Mouse (Mus musculus) erythroblast, embryonic 14.5 days (primary cell): Measurements from ENCODE around the gene S100pbp. TPM values are rescaled to one million over a fixed set of nuclear protein-coding genes. Genes with fewer than 3 reads are reported as not detected.

Source experiments
- H3K27me3 ChIP-seq: 2 replicates; pipeline ENCODE4 v1.6.1; 2012; ENCODE audit warnings: inconsistent platforms; ENCODE audit not compliant: control insufficient read depth
- H3K36me3 ChIP-seq: 2 replicates; pipeline ENCODE4 v1.6.1; 2012; ENCODE audit warnings: mild to moderate bottlenecking, inconsistent platforms; ENCODE audit not compliant: control insufficient read depth
- H3K4me1 ChIP-seq: 2 replicates; pipeline ENCODE4 v1.6.1; 2012; ENCODE audit warnings: inconsistent platforms; ENCODE audit not compliant: control insufficient read depth
- H3K4me3 ChIP-seq: replicated peaks from 2 replicates; pipeline ENCODE3; 2012; ENCODE audit warnings: moderate library complexity, mild to moderate bottlenecking, inconsistent platforms
- H3K9me3 ChIP-seq: 2 replicates; pipeline ENCODE4 v1.6.1; 2012; ENCODE audit warnings: low read length, inconsistent platforms, mixed read lengths; ENCODE audit not compliant: control insufficient read depth
- GATA1 ChIP-seq: IDR thresholded peaks from 2 replicates; pipeline ENCODE4 v1.6.1; 2012; ENCODE audit warnings: low read length, inconsistent platforms, mixed read lengths
- TAL1 ChIP-seq: IDR thresholded peaks from 3 replicates; pipeline ENCODE4 v1.6.1; 2012; ENCODE audit warnings: low read length, inconsistent platforms, mixed read lengths
- polyA plus RNA-seq: library from polyadenylated mRNA; stranded (reverse); fragments of >175 nt; gene quantifications from 2 replicates; pipeline ENCODE4 v1.2.3, GENCODE M21; 2012

The S100pbp gene
- polyA plus RNA-seq, 1 experiment: 0.19 TPM

DNA sequence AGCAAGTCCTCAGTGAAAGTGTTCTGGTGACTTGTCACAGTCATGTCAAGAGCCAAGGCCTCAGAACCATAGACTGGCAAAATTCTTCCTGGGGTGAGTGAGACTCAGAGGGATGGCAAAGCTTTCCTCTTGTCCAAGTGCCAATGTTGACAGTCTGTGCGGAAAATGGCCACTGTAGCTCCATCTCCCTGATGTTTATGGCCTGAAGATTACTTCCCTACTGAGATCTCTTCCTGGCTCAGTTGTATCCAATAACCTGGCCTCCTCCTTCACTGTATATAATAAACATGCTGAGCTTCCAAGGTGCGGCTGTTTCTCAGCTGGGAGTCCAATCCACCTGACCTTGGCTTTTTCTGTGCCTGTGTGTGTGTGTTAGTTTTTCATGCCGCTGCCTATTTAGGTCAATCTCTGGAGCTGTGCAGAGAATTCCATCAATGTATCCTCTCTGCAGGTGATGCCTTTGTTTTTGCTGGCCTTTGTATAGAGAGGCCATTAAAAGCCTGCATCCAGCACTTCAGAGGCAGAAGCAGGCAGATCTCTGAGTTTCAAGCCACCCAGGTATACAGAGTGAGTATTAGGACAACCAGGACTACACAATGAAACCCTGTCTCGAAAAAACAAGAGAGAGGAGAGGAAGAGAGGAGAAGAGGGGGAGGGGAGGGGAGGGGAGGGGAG, 27.8 kb downstream of the S100pbp start:
- H3K9me3 ChIP-seq: no peaks in the 10 kb centered on the region; the same call in 1 of the 2 replicates
- H3K27me3 ChIP-seq: no peaks in the 10 kb centered on the region
- no peak overlapping the region for H3K4me3 ChIP-seq
- no peak for TF ChIP-seq GATA1
- no peak for TF ChIP-seq TAL1
- H3K36me3 ChIP-seq: peaks cover 48% of the 10 kb centered on the region
- H3K4me1 ChIP-seq: peaks cover 21% of the 10 kb centered on the region

DNA sequence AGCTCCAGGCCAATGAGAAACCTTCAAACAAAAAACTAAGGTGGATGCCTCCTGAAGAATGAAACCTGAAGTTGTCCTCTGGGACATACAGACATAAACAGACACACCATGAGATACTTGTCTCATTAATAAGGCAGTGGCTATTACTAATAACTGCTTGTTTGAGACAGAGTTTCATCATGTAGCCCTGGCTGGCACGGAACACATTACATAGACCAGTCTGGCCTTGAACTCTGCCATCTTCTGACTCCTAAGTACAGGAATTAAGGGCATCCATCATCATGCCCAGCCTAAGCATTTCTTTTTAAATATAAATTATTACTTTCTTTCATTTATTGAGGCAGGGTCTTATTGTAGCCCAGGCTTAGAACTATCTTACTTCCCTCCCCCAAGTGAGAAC, 28.5 kb downstream of the S100pbp start:
- Histone ChIP-seq H3K36me3 (peaks cover 53% of the 10 kb centered on the region), H3K9me3 (no peaks in the 10 kb centered on the region; the same call in 1 of the 2 replicates), H3K4me1 (peaks cover 24% of the 10 kb centered on the region), H3K4me3 (no peak overlapping the region), H3K27me3 (no peaks in the 10 kb centered on the region)
- TF ChIP-seq TAL1: no peak
- TF ChIP-seq GATA1: no peak

GRCm38 (mm10) chr4:129158549-129158948, 31.0 kb downstream of the S100pbp start:
- peaks cover 62% of the 10 kb centered on the region for H3K36me3 ChIP-seq

DNA sequence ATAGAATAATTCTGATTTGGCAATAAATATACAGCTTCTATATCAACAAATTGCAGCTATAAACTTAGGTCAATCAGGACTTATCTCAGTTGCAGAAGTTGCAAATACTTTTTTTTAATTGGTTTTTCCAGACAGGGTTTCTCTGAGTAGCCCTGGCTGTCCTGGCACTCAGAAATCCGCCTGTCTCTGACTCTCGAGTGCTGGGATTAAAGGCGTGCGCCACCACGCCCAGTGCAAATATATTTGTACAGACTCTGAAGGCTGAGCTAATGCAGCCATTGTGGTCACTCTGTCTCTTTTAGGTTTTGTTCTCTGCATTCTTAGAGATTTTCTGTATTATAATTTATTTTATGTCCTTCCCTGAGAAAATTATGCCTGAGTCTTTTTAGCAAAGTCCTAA, 32.0 kb downstream of the S100pbp start:
- Histone ChIP-seq H3K27me3 (no peaks in the 10 kb centered on the region), H3K36me3 (peaks cover 69% of the 10 kb centered on the region), H3K4me3 (no peak overlapping the region), H3K4me1 (peaks cover 25% of the 10 kb centered on the region), H3K9me3 (no peaks in the 10 kb centered on the region)
- TF ChIP-seq GATA1 (no peak), TAL1 (no peak)

More at GRCm38 (mm10) chr4:129158549-129158948, 31.0 kb downstream of the S100pbp start:
- Histone ChIP-seq H3K27me3 (no peaks in the 10 kb centered on the region), H3K4me1 (peaks cover 25% of the 10 kb centered on the region), H3K4me3 (no peak overlapping the region), H3K9me3 (no peaks in the 10 kb centered on the region)
- TF ChIP-seq GATA1 (no peak), TAL1 (no peak)

DNA sequence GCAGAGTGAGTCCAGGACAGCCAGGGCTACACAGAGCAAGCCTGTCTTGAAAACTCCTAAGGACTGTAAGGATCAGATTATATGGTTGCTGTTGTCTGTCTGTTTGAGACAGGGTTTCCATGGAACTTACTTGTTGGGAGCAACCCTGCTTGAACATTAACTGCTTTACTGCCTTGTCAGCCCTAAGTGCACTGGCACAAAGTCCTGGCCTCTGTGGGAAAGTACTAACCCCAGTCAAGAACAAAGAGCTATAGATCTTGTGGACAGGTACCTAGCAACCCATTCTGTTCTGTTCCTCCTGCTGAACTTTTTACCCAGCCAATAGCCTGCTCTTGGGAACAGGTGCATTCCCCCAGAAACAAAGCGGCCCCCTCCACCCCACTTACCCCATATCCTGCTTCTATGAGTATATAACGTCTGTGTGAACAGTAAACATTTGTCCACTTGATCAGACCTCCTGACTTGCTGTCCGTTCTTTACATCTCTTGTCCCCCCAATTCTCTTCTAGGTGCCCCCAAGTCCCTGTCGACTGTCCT, 38.2 kb downstream of the S100pbp start:
- TF ChIP-seq GATA1: no peak
- no peak for TF ChIP-seq TAL1
- H3K4me3 ChIP-seq: no peak overlapping the region
- peaks cover 3% of the 10 kb centered on the region; the same call in 1 of the 2 replicates for H3K4me1 ChIP-seq
- H3K27me3 ChIP-seq: no peaks in the 10 kb centered on the region
- H3K9me3 ChIP-seq: no peaks in the 10 kb centered on the region
- peaks cover 82% of the 10 kb centered on the region for H3K36me3 ChIP-seq

GRCm38 (mm10) chr4:129149321-129149720, 40.2 kb downstream of the S100pbp start:
- H3K4me3 ChIP-seq: no peak overlapping the region
- no peaks in the 10 kb centered on the region for H3K9me3 ChIP-seq
- TF ChIP-seq GATA1 (no peak), TAL1 (no peak)
- peaks cover 71% of the 10 kb centered on the region for H3K36me3 ChIP-seq
- H3K27me3 ChIP-seq: no peaks in the 10 kb centered on the region
- H3K4me1 ChIP-seq: no peaks in the 10 kb centered on the region

DNA sequence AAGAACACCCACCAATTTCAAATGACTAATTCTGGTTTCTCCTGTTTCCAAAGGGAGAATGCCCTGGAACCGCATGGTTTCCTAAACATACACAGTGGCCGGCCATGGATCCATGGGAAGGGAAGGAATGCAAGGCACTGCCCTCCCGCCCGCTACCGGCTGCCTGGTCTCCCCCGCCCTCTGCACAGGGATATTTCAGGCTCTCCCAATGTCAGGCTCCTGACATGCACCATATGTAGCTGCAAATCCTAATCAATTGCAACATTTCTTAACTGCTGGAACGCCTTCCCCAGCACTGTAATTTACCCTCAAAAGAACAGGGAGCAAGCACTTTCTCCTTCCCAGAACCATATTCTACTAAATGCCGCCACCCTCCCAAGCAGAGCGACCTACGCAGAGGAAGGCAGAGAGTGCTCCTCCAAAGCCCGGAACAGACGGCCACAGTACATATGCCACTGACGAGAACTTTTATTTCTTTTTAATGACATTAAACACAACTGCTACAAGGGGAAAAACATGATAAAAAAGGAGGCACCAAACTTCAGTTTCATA, 41.9 kb downstream of the S100pbp start:
- Histone ChIP-seq H3K9me3 (no peaks in the 10 kb centered on the region), H3K4me3 (no peak overlapping the region), H3K4me1 (peaks cover 5% of the 10 kb centered on the region), H3K27me3 (no peaks in the 10 kb centered on the region), H3K36me3 (peaks cover 62% of the 10 kb centered on the region)
- no peak for TF ChIP-seq GATA1
- TF ChIP-seq TAL1: no peak

- peaks cover 18% of the 10 kb centered on the region for H3K4me1 ChIP-seq
- H3K36me3 ChIP-seq: peaks cover 51% of the 10 kb centered on the region
- H3K27me3 ChIP-seq: no peaks in the 10 kb centered on the region
Observed at GRCm38 (mm10) chr4:129146392-129146791, 43.1 kb downstream of the S100pbp start.

GRCm38 (mm10) chr4:129145943-129146342, 43.6 kb downstream of the S100pbp start:
- Histone ChIP-seq H3K4me3 (no peak overlapping the region), H3K4me1 (peaks cover 22% of the 10 kb centered on the region), H3K27me3 (no peaks in the 10 kb centered on the region), H3K9me3 (no peaks in the 10 kb centered on the region), H3K36me3 (peaks cover 47% of the 10 kb centered on the region)
- TF ChIP-seq TAL1 (no peak), GATA1 (no peak)

More at GRCm38 (mm10) chr4:129146392-129146791, 43.1 kb downstream of the S100pbp start:
- Histone ChIP-seq H3K4me3 (no peak overlapping the region), H3K9me3 (no peaks in the 10 kb centered on the region)
- TF ChIP-seq TAL1 (no peak), GATA1 (no peak)
